Mouse (Mus musculus): ENCODE measurements around the gene Fam84b. TPM values are rescaled to one million over a fixed set of nuclear protein-coding genes. Genes with fewer than 3 reads are reported as not detected.
A peak's percentile ranks its signal among the peaks of the same experiment; 100 is the strongest.

Fam84b gene
- polyA plus RNA-seq, 1 experiment from 2014 or later, result 29.0 TPM

DNA sequence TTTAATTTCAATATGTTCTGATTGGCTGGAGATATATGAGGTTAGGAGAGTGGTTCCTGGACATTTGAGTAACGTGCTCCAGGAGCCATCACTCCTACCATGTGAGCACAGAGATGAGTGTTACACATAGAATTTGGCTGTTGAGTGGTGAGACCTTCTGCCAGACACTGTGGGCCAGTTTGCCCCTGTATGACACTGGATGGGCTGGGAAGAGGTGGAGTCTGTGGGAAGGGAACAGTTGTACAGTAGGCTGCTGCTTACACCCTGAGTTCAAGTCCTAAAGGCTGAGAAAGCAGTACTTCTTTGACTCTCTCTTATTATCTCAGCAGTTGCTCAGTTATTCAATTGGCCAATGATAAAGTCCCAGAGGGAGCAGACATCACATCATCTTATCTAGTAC, 27.4 kb downstream of the Fam84b start:
- Histone ChIP-seq H3K27ac (no peak overlapping the region), H3K4me3 (no peak overlapping the region), H3K4me1 (peaks cover 5% of the 10 kb centered on the region; the same call in 1 of the 2 replicates), H3K27me3 (no peaks in the 10 kb centered on the region), H3K4me2 (no peak overlapping the region), H3K9ac (no peak overlapping the region), H3K36me3 (no peaks in the 10 kb centered on the region), H3K9me3 (no peaks in the 10 kb centered on the region)
- WGBS, result 41% methylated on average over 1 of the region's 1 CpGs
- ATAC-seq (ENCODE audit: borderline replicate concordance, extremely low read depth, low FRiP score, low TSS enrichment), result no peak

DNA sequence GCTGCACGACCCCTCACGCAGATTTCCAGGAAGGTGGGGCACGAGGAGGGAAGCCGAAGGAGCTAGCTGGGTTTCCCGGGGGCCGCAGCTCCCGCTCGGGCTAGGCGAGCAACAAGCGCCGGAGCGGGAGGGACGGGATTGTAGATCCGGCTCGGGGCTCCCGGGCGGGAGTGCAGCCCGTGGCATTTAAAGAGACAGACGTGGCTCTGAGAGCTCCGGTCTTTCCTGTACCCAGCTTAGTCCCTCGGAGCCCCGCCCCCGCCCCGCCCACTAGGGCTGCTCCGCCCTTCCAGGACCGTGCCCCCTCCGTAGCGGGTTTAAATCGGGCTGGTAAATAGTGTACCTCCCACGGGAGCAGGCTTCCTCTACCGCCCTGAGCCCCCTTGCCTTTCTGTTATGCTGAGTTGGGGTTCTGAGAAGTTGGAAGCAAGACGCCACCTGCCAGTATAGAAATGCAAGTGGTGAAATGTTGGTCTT, 28.8 kb downstream of the Fam84b start:
- Histone ChIP-seq H3K4me3 (peak overlapping the region; percentile 80), H3K27ac (peak overlapping the region; percentile 97), H3K4me2 (peak overlapping the region; percentile 97), H3K4me1 (peaks cover 5% of the 10 kb centered on the region; the same call in 1 of the 2 replicates), H3K9me3 (no peaks in the 10 kb centered on the region), H3K27me3 (no peaks in the 10 kb centered on the region), H3K36me3 (peaks cover 7% of the 10 kb centered on the region; the same call in 1 of the 2 replicates), H3K9ac (peak overlapping the region; percentile 85)
- peak; percentile 94 for ATAC-seq (ENCODE audit: borderline replicate concordance, extremely low read depth, low FRiP score, low TSS enrichment)
- WGBS, result 1% methylated on average over 28 of the region's 32 CpGs

DNA sequence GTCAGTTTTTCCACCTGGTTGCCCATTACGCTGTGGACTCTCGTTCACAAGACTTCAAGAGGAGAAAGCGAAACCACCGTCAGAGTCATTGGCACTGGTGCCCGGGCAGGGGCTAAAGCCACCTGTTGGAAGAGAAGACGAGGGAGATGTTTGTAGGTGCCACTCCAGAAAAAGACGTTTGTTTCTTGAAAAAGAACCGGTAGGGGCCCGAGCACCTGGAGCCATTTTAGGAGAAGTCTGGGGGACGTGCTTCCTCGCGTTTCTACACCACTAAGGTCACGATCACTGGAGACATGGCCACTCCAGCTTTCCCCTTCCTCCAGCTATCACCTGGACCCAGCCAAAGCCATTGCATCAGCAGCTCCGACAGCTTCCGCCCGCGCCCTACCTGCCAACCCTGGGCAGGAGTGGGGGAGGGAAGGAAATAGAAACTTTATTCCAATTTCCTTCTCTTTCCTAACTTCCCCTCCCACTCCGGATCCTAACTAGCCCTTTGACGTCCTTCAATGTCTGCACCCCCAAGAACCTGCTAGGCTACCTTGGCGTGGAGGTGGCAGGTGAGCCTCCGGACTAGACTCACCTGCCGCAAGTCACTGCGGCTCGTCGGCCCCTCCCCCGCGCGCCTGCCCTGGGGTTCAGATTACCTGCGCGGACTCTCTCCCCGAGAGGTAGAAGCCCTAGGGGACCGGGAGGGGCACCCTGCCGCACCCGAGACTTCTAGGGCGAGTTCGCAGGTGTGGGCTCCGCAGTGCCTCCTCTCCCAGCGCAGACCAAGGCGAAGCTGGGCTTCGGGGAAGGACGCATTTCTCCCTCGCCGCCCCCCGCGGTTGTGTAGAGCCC, 29.5 kb downstream of the Fam84b start:
- peak overlapping the region; percentile 80 for H3K4me3 ChIP-seq
- H3K27me3 ChIP-seq, result no peaks in the 10 kb centered on the region
- H3K27ac ChIP-seq, result peak overlapping the region; percentile 97
- H3K4me1 ChIP-seq, result peaks cover 5% of the 10 kb centered on the region; the same call in 1 of the 2 replicates
- H3K9me3 ChIP-seq, result no peaks in the 10 kb centered on the region
- ATAC-seq (ENCODE audit: borderline replicate concordance, extremely low read depth, low FRiP score, low TSS enrichment), result peak; percentile 46
- peak overlapping the region; percentile 85 for H3K9ac ChIP-seq
- H3K36me3 ChIP-seq, result peaks cover 7% of the 10 kb centered on the region; the same call in 1 of the 2 replicates
- peak overlapping the region; percentile 97 for H3K4me2 ChIP-seq
- WGBS, result under 1% methylated on average over 45 of the region's 45 CpGs

DNA sequence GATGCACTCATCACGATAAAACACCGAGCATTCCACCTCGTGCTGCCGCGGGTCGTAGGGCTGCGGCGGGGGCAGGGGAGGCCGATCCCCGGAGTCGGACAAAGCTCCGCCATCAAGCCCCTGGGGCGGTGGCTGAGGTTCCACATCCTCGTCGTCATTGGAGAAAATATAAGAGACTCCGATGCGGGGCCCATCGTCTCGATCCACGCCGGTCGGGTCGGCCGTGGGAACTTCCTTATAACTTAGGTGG, 30.0 kb downstream of the Fam84b start:
- H3K9ac ChIP-seq, result peak overlapping the region; percentile 85
- peak overlapping the region; percentile 97 for H3K4me2 ChIP-seq
- H3K4me3 ChIP-seq, result peak overlapping the region; percentile 80
- peak overlapping the region; percentile 97 for H3K27ac ChIP-seq
- H3K27me3 ChIP-seq, result no peaks in the 10 kb centered on the region
- H3K9me3 ChIP-seq, result no peaks in the 10 kb centered on the region
- peaks cover 8% of the 10 kb centered on the region for H3K36me3 ChIP-seq
- WGBS, result under 1% methylated on average over 24 of the region's 24 CpGs
- H3K4me1 ChIP-seq, result peaks cover 5% of the 10 kb centered on the region; the same call in 1 of the 2 replicates
- no peak for ATAC-seq (ENCODE audit: borderline replicate concordance, extremely low read depth, low FRiP score, low TSS enrichment)

DNA sequence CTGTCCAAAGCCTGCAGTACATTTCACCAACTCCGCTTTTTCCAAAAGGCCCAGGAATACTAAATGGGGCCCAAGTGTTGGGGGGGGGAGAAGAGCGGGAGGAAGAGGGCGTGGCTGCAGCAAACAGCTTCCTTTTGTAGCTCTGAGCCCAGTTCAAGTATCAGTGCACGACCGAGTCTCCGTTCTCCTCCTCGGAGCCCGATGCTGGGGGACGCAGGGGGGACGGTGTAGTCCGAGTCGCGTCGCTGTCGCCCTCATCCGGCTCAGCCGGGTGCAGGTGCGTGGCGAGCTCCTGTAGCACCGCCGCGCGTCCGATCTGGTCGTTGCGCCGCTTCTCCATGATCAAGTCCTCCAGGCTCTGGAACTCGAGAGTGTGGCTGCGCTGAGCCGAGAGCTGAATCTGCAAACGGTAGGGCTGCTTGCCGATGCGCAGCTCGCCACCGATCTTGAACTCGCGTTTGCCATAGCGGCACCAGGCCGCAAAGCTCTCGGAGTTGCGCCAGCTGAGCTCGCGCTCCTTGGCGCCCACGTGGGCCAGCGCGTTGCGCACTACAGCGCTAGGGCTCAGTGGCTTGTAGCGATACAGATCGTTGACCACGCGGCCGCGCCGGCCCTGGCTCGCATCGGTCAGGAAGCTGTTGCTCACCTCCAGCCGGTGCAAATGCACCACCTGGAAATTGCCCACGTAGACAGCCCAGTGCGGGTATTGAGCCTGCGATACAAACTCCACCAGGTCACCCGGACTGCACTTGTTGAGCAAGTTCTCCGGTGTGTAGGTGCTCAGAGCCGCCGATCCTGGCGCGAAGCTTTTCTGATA, 30.6 kb downstream of the Fam84b start:
- ATAC-seq (ENCODE audit: borderline replicate concordance, extremely low read depth, low FRiP score, low TSS enrichment), result peak; percentile 70
- Histone ChIP-seq H3K27ac (peak overlapping the region; percentile 97), H3K9ac (peak overlapping the region; percentile 85), H3K9me3 (no peaks in the 10 kb centered on the region), H3K27me3 (no peaks in the 10 kb centered on the region), H3K4me3 (peak overlapping the region; percentile 80), H3K36me3 (peaks cover 13% of the 10 kb centered on the region), H3K4me1 (peaks cover 5% of the 10 kb centered on the region; the same call in 1 of the 2 replicates), H3K4me2 (peak overlapping the region; percentile 97)
- under 1% methylated on average over 68 of the region's 68 CpGs for WGBS

DNA sequence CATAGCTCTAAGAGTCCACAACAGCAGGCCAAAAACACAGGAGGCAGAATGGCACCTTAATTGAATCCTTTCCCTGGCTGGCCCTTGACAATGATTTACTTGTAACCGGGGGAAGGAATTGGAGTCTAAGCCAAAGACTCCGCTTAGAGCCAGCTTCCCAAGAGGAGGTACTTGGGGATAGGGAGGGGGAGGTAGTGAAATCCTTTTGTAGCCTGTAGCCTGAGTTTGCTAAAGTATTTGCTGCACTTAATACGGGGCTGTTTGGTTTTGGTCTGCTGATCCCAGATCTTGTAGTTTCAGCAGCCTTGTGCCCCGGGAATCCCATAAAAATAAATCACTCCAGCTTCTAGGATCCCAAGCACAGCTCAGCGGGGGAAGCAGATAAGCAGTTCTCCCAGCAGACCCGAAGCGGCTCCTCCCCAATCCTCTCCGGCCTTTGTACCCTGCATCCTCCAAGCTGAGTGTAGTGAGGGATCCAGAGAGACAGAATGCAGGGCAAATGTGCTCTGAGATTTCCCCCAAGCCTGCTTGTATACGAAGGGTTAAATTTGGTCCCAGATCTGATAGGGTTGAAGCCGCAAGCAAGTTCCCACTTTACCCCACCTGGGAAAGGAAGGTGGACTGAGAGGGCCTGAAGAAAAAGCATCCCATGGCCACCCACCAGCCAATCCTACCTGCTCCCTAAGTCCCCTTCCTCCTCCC, 31.3 kb downstream of the Fam84b start:
- Histone ChIP-seq H3K27ac (peak overlapping the region; percentile 97), H3K4me3 (peak overlapping the region; percentile 80), H3K9ac (peak overlapping the region; percentile 85), H3K9me3 (no peaks in the 10 kb centered on the region), H3K36me3 (peaks cover 13% of the 10 kb centered on the region), H3K4me2 (peak overlapping the region; percentile 97), H3K27me3 (no peaks in the 10 kb centered on the region), H3K4me1 (peaks cover 5% of the 10 kb centered on the region; the same call in 1 of the 2 replicates)
- no peak for ATAC-seq (ENCODE audit: borderline replicate concordance, extremely low read depth, low FRiP score, low TSS enrichment)
- WGBS, result 9% methylated on average over 10 of the region's 10 CpGs

DNA sequence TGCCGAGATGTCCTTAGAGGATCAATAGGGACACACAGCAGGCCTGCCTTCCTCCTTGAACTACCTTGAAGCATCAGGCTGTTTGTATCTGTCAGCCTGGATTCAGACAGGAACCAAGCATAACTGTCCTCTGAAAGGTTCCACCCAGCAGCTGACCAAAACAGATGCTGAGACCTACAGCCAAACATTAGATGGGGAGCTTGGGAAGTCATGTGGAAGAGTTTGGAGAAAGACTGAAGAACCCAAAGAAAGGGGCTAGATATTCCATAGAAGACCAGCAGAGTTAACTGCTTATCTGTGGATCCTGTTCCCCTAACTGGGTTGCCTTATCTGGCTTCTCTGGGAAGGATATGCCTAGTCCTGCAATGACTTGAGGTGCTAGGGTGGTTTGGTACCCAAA, 35.1 kb downstream of the Fam84b start:
- WGBS, result 86% methylated on average over 1 of the region's 1 CpGs
- ATAC-seq (ENCODE audit: borderline replicate concordance, extremely low read depth, low FRiP score, low TSS enrichment), result no peak

DNA sequence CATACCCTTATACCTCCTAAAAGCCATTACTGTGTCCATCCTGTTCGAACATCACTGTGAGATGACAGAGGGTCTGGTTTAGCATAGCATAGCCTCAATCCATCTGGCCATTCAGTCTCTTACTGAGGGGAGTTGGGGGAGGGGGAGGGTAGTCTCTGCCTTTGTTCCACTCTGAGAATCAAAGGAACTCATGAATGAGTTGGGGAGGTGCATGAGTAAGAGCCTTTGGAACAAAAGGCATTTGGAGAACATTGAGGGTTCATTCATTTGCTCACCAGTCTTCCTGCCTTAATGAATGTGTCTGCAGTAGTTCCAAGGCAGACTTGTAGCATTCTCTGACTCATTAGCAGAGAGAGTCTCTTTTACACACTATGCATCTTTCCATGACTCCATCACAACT, 37.1 kb downstream of the Fam84b start:
- H3K9me3 ChIP-seq, result no peaks in the 10 kb centered on the region
- no peak overlapping the region for H3K9ac ChIP-seq
- peaks cover 13% of the 10 kb centered on the region for H3K36me3 ChIP-seq
- H3K4me3 ChIP-seq, result no peak overlapping the region
- no peak overlapping the region for H3K27ac ChIP-seq
- no peaks in the 10 kb centered on the region for H3K27me3 ChIP-seq
- no peak overlapping the region for H3K4me2 ChIP-seq
- no peaks in the 10 kb centered on the region for H3K4me1 ChIP-seq
- WGBS, result 84% methylated on average over 1 of the region's 1 CpGs
- no peak for ATAC-seq (ENCODE audit: borderline replicate concordance, extremely low read depth, low FRiP score, low TSS enrichment)

More for the DNA sequence above, 35.1 kb downstream of the Fam84b start:
- Histone ChIP-seq H3K9me3 (no peaks in the 10 kb centered on the region), H3K9ac (no peak overlapping the region), H3K27me3 (no peaks in the 10 kb centered on the region), H3K4me3 (no peak overlapping the region), H3K4me2 (no peak overlapping the region), H3K4me1 (peaks cover 5% of the 10 kb centered on the region; the same call in 1 of the 2 replicates), H3K27ac (no peak overlapping the region), H3K36me3 (peaks cover 13% of the 10 kb centered on the region)

DNA sequence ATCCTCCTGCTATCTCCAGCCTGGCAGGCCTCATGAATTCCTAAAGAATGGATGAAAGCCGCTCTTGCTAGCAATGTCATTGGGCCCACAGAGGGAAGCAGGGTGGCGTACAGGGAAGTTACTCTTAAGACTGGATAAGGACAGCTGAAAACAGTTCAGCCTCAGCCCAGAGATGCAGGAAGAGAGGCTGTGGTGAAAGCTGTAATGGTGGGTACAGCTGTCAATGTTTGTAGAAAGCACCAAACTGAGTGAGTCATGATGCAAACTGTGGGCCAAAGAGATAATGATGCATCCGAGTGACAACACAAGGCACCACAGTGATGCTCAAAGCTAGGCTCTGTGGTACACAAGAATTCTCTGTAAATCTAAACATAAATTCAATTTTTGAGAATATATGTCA, 39.0 kb downstream of the Fam84b start:
- Histone ChIP-seq H3K4me3 (no peak overlapping the region), H3K27ac (no peak overlapping the region), H3K4me1 (no peaks in the 10 kb centered on the region), H3K4me2 (no peak overlapping the region), H3K36me3 (peaks cover 6% of the 10 kb centered on the region; the same call in 1 of the 2 replicates), H3K9me3 (no peaks in the 10 kb centered on the region), H3K9ac (no peak overlapping the region), H3K27me3 (no peaks in the 10 kb centered on the region)
- ATAC-seq (ENCODE audit: borderline replicate concordance, extremely low read depth, low FRiP score, low TSS enrichment), result no peak
- WGBS, result 74% methylated on average over 3 of the region's 3 CpGs

DNA sequence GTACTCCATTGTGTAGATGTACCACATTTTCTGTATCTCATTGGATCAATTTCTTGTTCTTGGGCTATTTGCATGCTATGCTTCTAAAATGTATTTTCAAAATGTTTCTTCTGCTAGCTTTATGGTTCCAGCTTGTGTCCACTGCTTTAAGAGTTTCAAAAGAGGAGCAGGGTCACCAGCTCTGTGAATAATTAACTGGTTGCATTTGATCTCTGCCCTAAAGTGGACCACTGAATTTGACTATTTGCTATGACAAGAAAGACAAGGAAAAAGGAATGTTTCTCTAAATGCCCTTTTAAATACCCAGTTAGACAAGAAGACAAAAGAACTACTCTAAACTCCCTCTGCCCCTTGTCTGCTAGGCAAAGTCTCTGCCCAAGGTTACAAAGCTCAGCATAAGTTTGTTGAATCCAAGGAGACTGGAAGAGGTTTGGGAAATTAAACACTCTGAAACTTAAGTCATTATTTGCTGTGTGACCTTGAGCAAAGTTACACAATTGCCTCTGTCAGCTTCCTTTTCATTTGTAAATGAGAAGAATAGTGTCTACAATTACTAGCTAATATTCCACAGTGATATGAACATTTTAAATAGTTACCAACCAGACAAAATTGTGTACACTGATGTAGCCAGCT, 60.4 kb downstream of the Fam84b start:
- H3K4me3 ChIP-seq, result no peak overlapping the region
- H3K27ac ChIP-seq, result no peak overlapping the region
- H3K4me2 ChIP-seq, result no peak overlapping the region
- H3K36me3 ChIP-seq, result no peaks in the 10 kb centered on the region
- no peak overlapping the region for H3K9ac ChIP-seq
- H3K9me3 ChIP-seq, result no peaks in the 10 kb centered on the region
- ATAC-seq (ENCODE audit: borderline replicate concordance, extremely low read depth, low FRiP score, low TSS enrichment), result no peak
- H3K27me3 ChIP-seq, result no peaks in the 10 kb centered on the region
- H3K4me1 ChIP-seq, result no peaks in the 10 kb centered on the region

DNA sequence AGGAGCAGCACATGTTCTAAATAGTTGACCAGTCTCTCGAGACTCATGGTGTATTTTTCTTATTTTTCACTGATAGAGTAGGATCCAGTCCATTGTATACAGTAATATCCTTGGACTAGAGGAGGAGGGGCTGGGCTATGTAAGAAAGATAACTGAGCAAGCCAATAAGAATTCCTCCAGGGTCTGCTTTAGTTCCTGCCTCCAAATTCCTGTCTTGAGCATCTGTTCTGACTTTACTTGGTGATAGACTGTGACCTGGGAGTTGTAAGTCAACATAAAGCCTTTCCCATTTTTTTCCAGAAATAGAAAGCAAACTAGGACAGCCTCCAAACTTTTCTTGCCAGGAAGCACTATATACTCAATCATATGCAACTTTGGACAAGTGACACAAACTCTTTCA, 64.5 kb downstream of the Fam84b start:
- H3K4me2 ChIP-seq, result no peak overlapping the region
- H3K9me3 ChIP-seq, result no peaks in the 10 kb centered on the region
- 55% methylated on average over 1 of the region's 1 CpGs for WGBS
- H3K4me1 ChIP-seq, result no peaks in the 10 kb centered on the region
- no peak for ATAC-seq (ENCODE audit: borderline replicate concordance, extremely low read depth, low FRiP score, low TSS enrichment)
- H3K4me3 ChIP-seq, result no peak overlapping the region
- no peaks in the 10 kb centered on the region for H3K36me3 ChIP-seq
- no peak overlapping the region for H3K9ac ChIP-seq
- no peaks in the 10 kb centered on the region for H3K27me3 ChIP-seq
- no peak overlapping the region for H3K27ac ChIP-seq
